Mouse (Mus musculus) heart, postnatal 0 days (tissue): ENCODE data around the gene Camkv.

ENCODE experiments used
- CTCF ChIP-seq: IDR thresholded peaks from 2 replicates; pipeline ENCODE4 v1.5.1; 2016; ENCODE audit warnings: antibody characterized with exemption, control low read depth, low read depth
- EP300 ChIP-seq: IDR thresholded peaks from 2 replicates; pipeline ENCODE4 v1.6.1; 2016; ENCODE audit warnings: antibody characterized with exemption, low read depth

DNA sequence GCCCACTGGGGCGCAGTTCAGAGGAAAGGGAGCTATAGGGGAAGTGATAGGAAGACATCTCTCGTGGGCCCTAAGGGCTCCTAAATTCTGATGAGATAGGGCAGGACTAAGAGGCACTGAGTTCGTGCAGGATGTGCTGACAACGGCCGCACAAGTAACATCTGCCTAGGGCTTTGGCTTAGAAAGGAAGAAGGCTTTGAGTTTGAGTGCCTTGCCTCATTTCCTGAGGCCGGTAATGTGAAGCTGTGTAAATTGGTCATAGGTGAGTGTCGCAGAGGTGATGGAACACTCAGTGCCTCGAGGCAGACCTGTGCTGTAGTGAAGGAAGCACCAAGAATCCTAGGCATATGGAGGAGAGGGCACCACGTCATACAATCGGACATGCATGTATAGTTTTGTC, 31.2 kb downstream of the Camkv start:
- TF ChIP-seq CTCF (no peak), EP300 (peak; percentile 80)
